Mouse (Mus musculus): ENCODE results near the gene Fzr1. TPM values are rescaled to one million over a fixed set of nuclear protein-coding genes. Genes with fewer than 3 reads are reported as not detected.

Fzr1 gene
- total and polyA plus RNA-seq, 2 experiments from 2014 or later, result 47.6 to 48.4 TPM

- Histone ChIP-seq H3K27ac (ENCODE audit: low read depth) (no peak overlapping the region), H3K27me3 (ENCODE audit: control insufficient read depth, insufficient read depth, low read length) (no peaks in the 10 kb centered on the region), H3K36me3 (replicated peaks; ENCODE audit: control insufficient read depth, insufficient read depth, low read length) (peaks cover 51% of the 10 kb centered on the region), H3K4me1 (ENCODE audit: control insufficient read depth, insufficient read depth) (peaks cover 32% of the 10 kb centered on the region), H3K9ac (replicated peaks; ENCODE audit: low read depth, low read length) (no peak overlapping the region), H3K4me2 (ENCODE audit: low read depth, low read length) (no peak overlapping the region), H3K9me3 (replicated peaks; ENCODE audit: control insufficient read depth, low read length) (no peaks in the 10 kb centered on the region), H3K4me3 (ENCODE audit: low read depth, low read length) (no peak overlapping the region)
- no peak for ATAC-seq (ENCODE audit: insufficient read depth, low read depth)
- DNase-seq (ENCODE audit: low spot score), result no peak
- WGBS, result 91% methylated on average over 21 of the region's 21 CpGs
- TF ChIP-seq CTCF (IDR thresholded peaks at IDR 0.05; ENCODE audit: low read depth) (no peak), EP300 (IDR thresholded peaks at IDR 0.05; ENCODE audit: low read depth) (no peak)
Measured at GRCm38 (mm10) chr10:81325176-81325575, 53.1 kb downstream of the Fzr1 start.

- Histone ChIP-seq H3K27me3 (ENCODE audit: control insufficient read depth, insufficient read depth, low read length) (no peaks in the 10 kb centered on the region), H3K4me3 (ENCODE audit: low read depth, low read length) (no peak overlapping the region), H3K4me1 (ENCODE audit: control insufficient read depth, insufficient read depth) (peaks cover 29% of the 10 kb centered on the region), H3K36me3 (replicated peaks; ENCODE audit: control insufficient read depth, insufficient read depth, low read length) (peaks cover 51% of the 10 kb centered on the region), H3K4me2 (ENCODE audit: low read depth, low read length) (no peak overlapping the region), H3K27ac (ENCODE audit: low read depth) (no peak overlapping the region), H3K9me3 (replicated peaks; ENCODE audit: control insufficient read depth, low read length) (no peaks in the 10 kb centered on the region), H3K9ac (replicated peaks; ENCODE audit: low read depth, low read length) (no peak overlapping the region)
- TF ChIP-seq EP300 (IDR thresholded peaks at IDR 0.05; ENCODE audit: low read depth), result no peak
- no peak for TF ChIP-seq CTCF (IDR thresholded peaks at IDR 0.05; ENCODE audit: low read depth)
- no peak for ATAC-seq (ENCODE audit: insufficient read depth, low read depth)
- no peak for DNase-seq (ENCODE audit: low spot score)
- WGBS, result 91% methylated on average over 18 of the region's 18 CpGs
Measured at GRCm38 (mm10) chr10:81323791-81324530, 54.4 kb downstream of the Fzr1 start.

DNA sequence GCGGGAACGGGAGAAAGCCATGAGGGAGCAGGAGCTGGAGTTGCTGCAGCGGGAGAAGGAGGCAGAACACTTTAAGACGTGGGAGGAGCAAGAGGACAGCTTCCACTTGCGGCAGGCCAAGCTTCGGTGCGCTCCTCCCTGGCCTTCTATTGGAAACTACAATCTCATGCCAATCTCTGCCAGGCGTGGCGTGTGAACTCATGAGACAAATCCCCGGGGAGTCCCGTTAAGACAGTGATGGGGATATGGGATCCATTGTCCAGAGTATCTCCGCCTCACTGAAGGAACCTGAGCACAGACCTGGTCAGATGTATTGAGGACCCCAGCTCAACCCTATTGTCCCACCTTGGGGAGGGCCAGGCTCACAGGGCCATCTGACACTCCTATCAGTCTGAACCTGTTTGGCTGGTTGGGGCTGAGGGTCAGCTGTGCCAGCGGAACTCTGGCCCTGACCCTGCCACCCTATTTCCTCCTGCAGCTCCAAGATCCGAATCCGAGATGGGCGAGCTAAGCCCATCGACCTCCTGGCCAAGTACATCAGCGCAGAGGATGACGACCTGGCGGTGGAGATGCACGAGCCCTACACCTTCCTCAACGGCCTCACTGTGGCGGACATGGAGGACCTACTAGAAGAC, 55.1 kb downstream of the Fzr1 start:
- 89% methylated on average over 23 of the region's 23 CpGs for WGBS
- Histone ChIP-seq H3K36me3 (replicated peaks; ENCODE audit: control insufficient read depth, insufficient read depth, low read length) (peaks cover 57% of the 10 kb centered on the region), H3K4me3 (ENCODE audit: low read depth, low read length) (no peak overlapping the region), H3K9ac (replicated peaks; ENCODE audit: low read depth, low read length) (no peak overlapping the region), H3K9me3 (replicated peaks; ENCODE audit: control insufficient read depth, low read length) (no peaks in the 10 kb centered on the region), H3K4me1 (ENCODE audit: control insufficient read depth, insufficient read depth) (peaks cover 26% of the 10 kb centered on the region), H3K27ac (ENCODE audit: low read depth) (no peak overlapping the region), H3K4me2 (ENCODE audit: low read depth, low read length) (no peak overlapping the region), H3K27me3 (ENCODE audit: control insufficient read depth, insufficient read depth, low read length) (no peaks in the 10 kb centered on the region)
- ATAC-seq (ENCODE audit: insufficient read depth, low read depth), result no peak
- no peak for DNase-seq (ENCODE audit: low spot score)
- TF ChIP-seq CTCF (IDR thresholded peaks at IDR 0.05; ENCODE audit: low read depth) (no peak), EP300 (IDR thresholded peaks at IDR 0.05; ENCODE audit: low read depth) (no peak)

- ATAC-seq (ENCODE audit: insufficient read depth, low read depth), result no peak
- Histone ChIP-seq H3K9ac (replicated peaks; ENCODE audit: low read depth, low read length) (no peak overlapping the region), H3K36me3 (replicated peaks; ENCODE audit: control insufficient read depth, insufficient read depth, low read length) (peaks cover 65% of the 10 kb centered on the region), H3K4me2 (ENCODE audit: low read depth, low read length) (peak overlapping the region; percentile 86; the same call in 1 of the 2 replicates), H3K4me1 (ENCODE audit: control insufficient read depth, insufficient read depth) (peaks cover 19% of the 10 kb centered on the region), H3K27me3 (ENCODE audit: control insufficient read depth, insufficient read depth, low read length) (no peaks in the 10 kb centered on the region), H3K27ac (ENCODE audit: low read depth) (no peak overlapping the region), H3K9me3 (replicated peaks; ENCODE audit: control insufficient read depth, low read length) (no peaks in the 10 kb centered on the region), H3K4me3 (ENCODE audit: low read depth, low read length) (no peak overlapping the region)
- no peak for DNase-seq (ENCODE audit: low spot score)
- TF ChIP-seq CTCF (IDR thresholded peaks at IDR 0.05; ENCODE audit: low read depth), result no peak
- 91% methylated on average over 27 of the region's 27 CpGs for WGBS
Measured at GRCm38 (mm10) chr10:81322444-81322843, 55.9 kb downstream of the Fzr1 start.

DNA sequence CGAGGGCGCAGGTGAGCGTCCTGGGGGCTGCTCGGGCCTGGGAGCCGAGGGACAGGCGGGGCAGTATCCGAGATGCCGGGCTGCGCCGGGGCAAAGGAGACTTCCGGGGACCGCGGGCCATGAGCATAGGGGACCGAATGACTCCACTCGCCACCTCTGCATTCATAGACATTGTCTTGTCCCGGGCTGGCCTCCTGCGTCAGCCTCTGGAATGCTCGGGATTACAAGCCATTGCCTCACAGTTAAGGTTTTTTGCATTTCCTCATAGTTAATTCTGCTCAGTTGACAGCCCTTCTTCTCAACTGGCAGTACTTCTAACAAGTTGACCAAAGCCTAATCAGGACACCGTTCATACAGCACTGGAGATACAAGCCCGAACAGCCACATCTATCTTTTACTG, 56.9 kb downstream of the Fzr1 start:
- peaks cover 19% of the 10 kb centered on the region for H3K4me1 ChIP-seq (ENCODE audit: control insufficient read depth, insufficient read depth)
- no peaks in the 10 kb centered on the region for H3K9me3 ChIP-seq (replicated peaks; ENCODE audit: control insufficient read depth, low read length)
- H3K27ac ChIP-seq (ENCODE audit: low read depth), result peak overlapping the region; percentile 92
- H3K4me2 ChIP-seq (ENCODE audit: low read depth, low read length), result peak overlapping the region; percentile 86
- peaks cover 57% of the 10 kb centered on the region for H3K36me3 ChIP-seq (replicated peaks; ENCODE audit: control insufficient read depth, insufficient read depth, low read length)
- peak overlapping the region; percentile 97 for H3K4me3 ChIP-seq (ENCODE audit: low read depth, low read length)
- H3K27me3 ChIP-seq (ENCODE audit: control insufficient read depth, insufficient read depth, low read length), result no peaks in the 10 kb centered on the region
- DNase-seq (ENCODE audit: low spot score) (no peak), ATAC-seq (ENCODE audit: insufficient read depth, low read depth) (no peak)
- H3K9ac ChIP-seq (replicated peaks; ENCODE audit: low read depth, low read length), result peak overlapping the region; percentile 93
- TF ChIP-seq CTCF (IDR thresholded peaks at IDR 0.05; ENCODE audit: low read depth) (no peak), EP300 (IDR thresholded peaks at IDR 0.05; ENCODE audit: low read depth) (no peak)
- 2% methylated on average over 19 of the region's 20 CpGs for WGBS
